Mouse (Mus musculus) stomach, postnatal 0 days (tissue): ENCODE data around the gene Fxyd1.

ENCODE experiments used
- CTCF ChIP-seq: IDR thresholded peaks from 2 replicates; pipeline ENCODE4 v1.5.1; 2016; ENCODE audit warnings: antibody characterized with exemption, low read depth, mild to moderate bottlenecking, moderate library complexity
- EP300 ChIP-seq: optimal IDR thresholded peaks from 2 replicates; pipeline ENCODE3; 2016; ENCODE audit warnings: antibody characterized with exemption

- TF ChIP-seq CTCF, result no peak
- TF ChIP-seq EP300, result no peak
These were observed 44.0 kb downstream of the Fxyd1 start for GRCm38 (mm10) chr7:31012971-31013370.
